Mouse (Mus musculus) bone marrow, adult 2 months (tissue): ENCODE results near the gene Cul3.

Experiments used
- CTCF ChIP-seq: fragments of 200-500 bp; IDR thresholded peaks from 2 replicates; pipeline ENCODE4 v1.5.1; 2011; ENCODE audit warnings: low read length, control low read depth; ENCODE audit not compliant: control insufficient read depth, insufficient read depth
- POLR2A ChIP-seq: fragments of 200-500 bp; IDR thresholded peaks from 2 replicates; pipeline ENCODE4 v1.6.1; 2011; ENCODE audit warnings: low read depth, mild to moderate bottlenecking, control low read depth, low read length, borderline replicate concordance; ENCODE audit not compliant: control insufficient read depth

GRCm38 (mm10) chr1:80363486-80363885 lies 23.2 kb upstream of the Cul3 start:
- TF ChIP-seq CTCF, result no peak
- no peak for TF ChIP-seq POLR2A
